Mouse (Mus musculus) gastrocnemius, adult 2 months (tissue): ENCODE measurements around the gene Dok4. TPM values are rescaled to one million over a fixed set of nuclear protein-coding genes. Genes with fewer than 3 reads are reported as not detected.
A peak's percentile ranks its signal among the peaks of the same experiment; 100 is the strongest.
"Not testable (repeated sequence)": the region's sequence is repeated elsewhere in the genome, so short reads cannot be mapped to it uniquely, and the experiment has no call there.

Experiments
- DNase-seq: peaks from one replicate; pipeline ENCODE4 v3.0.0; 2022
- H3K27ac ChIP-seq: fragments of 200-600 bp; 2 replicates; pipeline ENCODE4 v1.8.1; 2022; ENCODE audit warnings: mild to moderate bottlenecking
- H3K4me3 ChIP-seq: fragments of 200-600 bp; 2 replicates; pipeline ENCODE4 v1.8.1; 2022; ENCODE audit warnings: mild to moderate bottlenecking, moderate library complexity
- CTCF ChIP-seq: fragments of 200-600 bp; IDR thresholded peaks from 2 replicates; pipeline ENCODE4 v1.8.1; 2022; ENCODE audit warnings: antibody characterized with exemption, mild to moderate bottlenecking, moderate library complexity
- intact Hi-C: fragments of 180-260 bp; cut with DNase I; formaldehyde crosslinking; loops from one replicate; pipeline ENCODE4 v1.15.1; 2025
- total RNA-seq, 2 experiments: library from RNA; stranded (reverse); gene quantifications; 2 replicates each; pipeline ENCODE4 v1.2.3; 2021

Gene Dok4
- total RNA-seq, 2 experiments from 2014 or later: 2.7 to 6.1 TPM

DNA sequence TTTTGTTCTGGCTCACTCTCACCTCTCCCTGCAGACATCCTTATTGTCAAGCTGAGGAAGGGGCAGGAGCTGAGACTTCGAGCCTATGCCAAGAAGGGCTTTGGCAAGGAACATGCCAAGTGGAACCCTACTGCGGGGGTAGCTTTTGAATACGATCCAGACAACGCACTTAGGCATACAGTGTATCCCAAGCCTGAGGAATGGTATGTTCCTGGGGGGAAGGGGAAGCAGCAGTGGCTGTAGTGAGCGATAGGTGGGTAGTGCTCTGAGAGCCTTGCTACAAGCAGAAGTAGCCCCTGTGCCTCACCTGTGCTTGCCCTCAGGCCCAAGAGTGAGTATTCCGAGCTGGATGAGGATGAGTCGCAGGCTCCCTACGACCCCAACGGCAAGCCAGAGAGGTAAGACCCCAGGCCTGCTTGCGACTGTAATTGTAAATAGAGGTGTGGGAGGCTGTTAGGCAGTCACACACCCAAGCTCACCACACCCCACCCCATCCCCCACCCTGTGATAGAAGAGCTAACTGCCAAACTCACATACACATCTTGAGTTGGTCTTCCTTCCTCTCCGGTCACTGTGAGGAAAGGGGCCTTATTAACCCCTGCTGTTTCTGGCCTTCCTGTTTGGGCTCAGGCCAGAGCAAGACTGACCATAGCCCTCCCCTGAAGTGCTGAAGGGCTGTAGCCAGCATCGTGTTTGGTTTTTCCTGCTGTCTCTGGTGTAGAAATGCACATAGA is 13.5 kb downstream of the Dok4 start:
- intact Hi-C loops: no loop called here
- H3K4me3 ChIP-seq: no peak overlapping the region
- H3K27ac ChIP-seq: peak overlapping the region; percentile 16; the same call in 1 of the 2 replicates
- no peak for TF ChIP-seq CTCF
- DNase-seq: no peak

DNA sequence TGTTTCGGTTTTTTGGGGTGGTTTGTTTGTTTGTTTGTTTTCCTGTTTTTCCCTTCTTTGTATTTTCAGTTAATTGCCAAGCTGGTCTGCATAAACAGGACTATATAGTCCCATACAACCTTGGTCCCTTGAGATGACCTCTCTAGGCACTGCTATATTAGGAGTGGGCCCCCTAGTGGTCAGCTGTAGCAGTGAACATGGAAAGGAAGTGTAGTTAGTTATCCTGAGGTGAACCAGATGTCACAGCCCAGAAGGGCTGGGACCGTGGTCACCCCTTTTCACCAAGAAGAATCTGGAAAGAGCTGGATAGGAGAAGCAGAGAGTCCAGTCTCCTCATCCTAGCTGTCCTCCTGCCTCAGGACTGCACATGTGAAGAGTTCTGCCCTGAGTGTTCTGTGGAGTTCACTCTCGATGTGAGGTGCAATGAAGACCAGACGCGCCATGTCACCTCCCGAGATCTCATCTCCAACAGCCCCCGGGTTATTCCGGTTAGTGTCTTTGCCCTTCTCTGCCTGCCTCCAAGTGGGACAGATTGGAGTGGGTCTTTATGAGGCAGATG is 14.7 kb downstream of the Dok4 start:
- Histone ChIP-seq H3K4me3 (no peak overlapping the region), H3K27ac (no peak overlapping the region)
- intact Hi-C loops: no loop called here
- peak; percentile 75 for DNase-seq
- TF ChIP-seq CTCF: peak; percentile 91; the same call in 1 of the 2 replicates

DNA sequence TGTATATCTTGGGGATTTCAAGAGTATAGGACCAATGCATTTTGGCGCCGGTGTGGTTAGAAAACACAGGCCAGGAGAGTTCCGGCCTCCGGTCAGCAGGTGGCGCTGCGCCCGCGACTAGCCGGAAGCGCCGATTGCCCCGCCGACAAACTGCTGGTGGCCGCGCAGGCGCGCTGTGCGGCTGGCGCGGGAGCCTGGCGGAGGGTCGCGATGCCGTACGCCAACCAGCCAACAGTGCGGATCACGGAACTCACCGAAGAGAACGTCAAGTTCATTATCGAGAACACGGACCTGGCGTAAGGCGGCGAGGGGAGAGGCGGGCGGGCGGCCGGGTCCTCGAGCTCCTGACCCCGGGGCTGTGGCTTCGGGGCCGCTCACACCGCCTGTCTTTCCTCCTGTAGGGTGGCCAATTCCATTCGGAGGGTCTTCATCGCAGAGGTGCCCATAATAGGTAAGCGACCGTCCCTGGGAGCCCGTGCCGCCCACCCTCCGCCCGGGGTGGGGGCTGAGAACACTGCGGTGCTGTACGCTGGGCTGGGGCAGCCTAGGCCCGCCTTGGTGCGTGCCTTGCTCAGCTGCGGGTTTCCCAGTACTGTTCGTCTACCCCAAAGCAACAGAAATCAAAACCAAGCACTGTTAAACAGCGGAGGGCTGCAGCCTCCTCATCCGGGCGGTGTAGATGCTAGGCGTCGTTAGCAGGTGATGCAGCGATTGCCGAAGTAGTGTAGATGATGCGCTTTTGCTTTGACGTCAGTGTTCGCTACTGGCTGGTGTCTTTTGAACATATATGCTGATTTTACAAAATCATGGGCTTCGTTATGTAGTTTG is 18.6 kb downstream of the Dok4 start, which contains the start of gene Polr2c:
Gene Polr2c (plus strand): TSS at position 105 of the 828 bp plus-strand sequence.
- TF ChIP-seq CTCF: no peak; the same call in 1 of the 2 replicates
- Histone ChIP-seq H3K27ac (peak within 1 kb of the TSS; percentile 93), H3K4me3 (peak within 1 kb of the TSS; percentile 100)
- intact Hi-C loops: no loop called here
- DNase-seq: peak; percentile 93

DNA sequence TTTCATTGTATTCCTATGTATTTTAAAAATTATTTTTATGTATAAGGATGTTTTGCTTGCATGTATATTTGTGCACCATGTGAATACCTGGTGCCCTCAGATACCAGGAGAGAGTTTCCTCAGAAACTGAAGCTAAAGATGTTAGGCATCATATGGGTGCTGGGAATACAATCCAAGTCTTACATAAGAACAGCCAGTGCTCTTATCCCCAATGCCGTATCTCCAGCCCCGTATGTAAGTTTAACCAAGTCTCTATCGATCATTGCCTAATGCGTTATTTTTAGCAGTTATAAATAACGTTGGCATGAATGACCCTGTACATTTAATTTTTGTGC is 19.2 kb downstream of the Dok4 start:
- TF ChIP-seq CTCF: no peak
- intact Hi-C loops: no loop called here
- peak overlapping the region; percentile 93 for H3K27ac ChIP-seq
- DNase-seq: no peak
- peak overlapping the region; percentile 100 for H3K4me3 ChIP-seq

DNA sequence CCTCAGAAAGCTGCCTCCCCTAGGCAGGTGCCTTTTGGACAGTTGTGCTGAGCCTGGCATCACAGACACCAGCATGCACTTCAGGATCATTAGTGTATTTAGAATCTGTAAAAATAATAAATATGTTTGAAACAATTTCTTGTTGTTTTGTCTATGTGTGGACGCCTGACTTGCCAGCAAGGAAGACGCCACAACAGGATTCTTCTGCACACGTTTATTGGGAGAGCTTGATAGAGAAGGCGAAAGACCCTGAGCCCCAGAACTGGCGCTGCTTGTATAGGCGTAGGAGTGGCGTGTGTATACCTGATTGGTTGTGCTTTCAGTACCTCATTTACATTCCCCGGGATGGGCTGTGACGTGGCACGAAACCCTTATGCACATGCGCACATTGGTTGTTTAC is 21.4 kb downstream of the Dok4 start:
- intact Hi-C loops, H3K4me3 ChIP-seq, DNase-seq, H3K27ac ChIP-seq: not testable (repeated sequence)

DNA sequence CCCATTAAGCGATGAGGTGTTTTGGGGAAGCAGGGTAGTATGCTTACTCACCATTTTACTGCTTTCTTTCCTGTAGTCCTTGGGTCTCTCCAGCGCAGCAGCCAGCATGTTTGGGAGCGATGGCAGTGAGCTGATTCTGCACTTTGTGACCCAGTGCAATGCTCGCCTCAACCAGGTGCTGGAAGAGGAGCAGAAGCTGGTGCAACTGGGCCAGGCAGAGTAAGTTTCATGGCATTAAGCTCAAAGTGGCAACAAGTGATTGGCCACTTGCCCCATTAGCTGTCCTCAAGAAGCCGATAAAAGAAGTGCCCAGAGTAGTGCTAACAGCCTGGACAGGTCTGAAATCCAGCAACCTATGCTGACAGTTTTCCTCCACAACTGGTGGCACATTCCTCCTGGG is 26.1 kb downstream of the Dok4 start:
- no peak overlapping the region for H3K4me3 ChIP-seq
- TF ChIP-seq CTCF: no peak
- DNase-seq: peak; percentile 58
- intact Hi-C loops: no loop called here
- peak overlapping the region; percentile 32 for H3K27ac ChIP-seq

DNA sequence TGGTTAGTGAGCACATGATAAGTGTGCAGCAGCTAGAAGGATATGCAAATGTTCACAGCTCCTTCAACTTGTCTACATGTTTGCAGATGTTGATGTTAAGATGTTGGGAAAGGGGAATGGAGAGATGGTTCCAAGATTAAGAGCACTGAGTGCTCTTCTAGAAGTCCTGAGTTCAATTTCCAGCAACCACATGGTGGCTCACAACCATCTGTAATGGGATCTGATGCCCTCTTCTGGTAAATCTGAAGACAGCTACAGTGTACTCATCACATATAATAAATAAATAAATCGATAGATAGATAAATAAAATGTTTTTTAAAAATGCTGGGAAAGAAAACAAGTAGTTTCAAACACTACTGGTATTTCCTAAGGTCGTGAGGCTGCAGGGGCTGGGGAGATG is 34.9 kb downstream of the Dok4 start:
- intact Hi-C loops: no loop called here
- peak; percentile 23; the same call in 1 of the 2 replicates for TF ChIP-seq CTCF
- Histone ChIP-seq H3K4me3 (no peak overlapping the region), H3K27ac (no peak overlapping the region)
- DNase-seq: no peak

DNA sequence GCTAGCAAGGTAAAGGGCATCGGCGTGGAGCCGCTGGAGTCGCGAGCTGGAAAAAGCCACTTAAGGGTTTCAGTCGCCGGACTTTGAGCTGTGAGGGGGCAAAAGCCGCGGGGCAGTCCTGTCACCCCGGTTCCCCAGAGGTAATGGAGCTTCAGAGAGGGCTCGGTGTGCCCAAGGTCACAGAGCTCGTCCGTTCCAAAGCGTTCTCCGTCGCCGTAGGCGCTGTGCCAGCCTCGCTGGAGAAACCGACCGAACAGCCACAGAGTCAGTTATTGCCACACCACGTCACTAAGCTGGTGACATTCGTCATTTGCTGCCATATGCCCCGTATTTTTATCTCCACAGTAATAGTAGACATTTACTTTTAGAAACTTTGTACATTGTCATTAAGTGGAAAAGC is 37.5 kb downstream of the Dok4 start:
- peak; percentile 94 for DNase-seq
- Histone ChIP-seq H3K4me3 (peak overlapping the region; percentile 80), H3K27ac (peak overlapping the region; percentile 100)
- TF ChIP-seq CTCF: no peak
- intact Hi-C loops: no loop called here

DNA sequence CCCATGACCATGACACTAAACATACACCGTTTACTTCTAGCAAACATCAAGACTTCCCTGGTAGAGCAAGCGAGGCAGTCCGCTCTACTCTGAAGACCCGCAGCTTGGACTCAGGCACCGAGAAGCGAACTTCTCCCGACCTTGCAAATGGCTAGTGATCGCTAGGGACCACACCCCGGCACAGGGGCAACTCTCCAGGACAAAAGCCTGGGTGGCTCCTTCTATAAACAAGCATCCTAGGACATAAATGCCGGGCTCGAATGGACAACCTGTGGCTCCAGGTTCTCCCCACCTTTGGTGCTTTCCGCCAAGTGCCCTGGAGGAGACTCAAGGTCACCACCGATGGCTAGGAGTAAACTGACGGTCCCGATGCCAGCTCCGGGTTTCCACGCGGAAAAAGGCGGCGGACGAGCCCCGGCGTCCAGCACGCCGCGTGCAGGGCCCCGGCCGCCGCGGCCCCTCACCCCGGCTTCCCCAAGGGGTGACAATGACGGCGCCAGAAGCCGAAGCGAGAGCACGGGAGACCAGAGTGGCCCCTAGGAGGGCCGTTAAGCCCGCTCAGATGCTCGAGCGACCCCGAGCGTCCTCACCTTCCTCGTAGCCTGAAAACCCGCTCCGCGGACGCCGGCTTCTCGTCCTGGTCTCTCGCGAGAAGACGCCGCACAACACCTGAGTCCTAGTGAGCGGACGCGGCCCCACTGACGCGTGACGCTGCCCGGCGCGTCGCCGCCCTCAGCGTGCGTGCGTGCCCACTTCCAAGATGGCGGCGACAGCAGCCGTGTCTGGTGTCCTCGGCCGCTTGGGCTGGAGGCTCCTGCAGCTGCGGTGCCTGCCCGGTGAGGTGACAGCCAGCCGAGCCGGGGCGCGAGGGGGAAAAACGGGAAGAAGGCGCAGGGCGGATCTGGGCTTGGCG is 38.2 kb downstream of the Dok4 start, which contains the start of the genes Coq9 and Ciapin1:
Gene Coq9 (plus strand): TSS at position 660 of the 913 bp plus-strand sequence.
Gene Ciapin1 (minus strand): TSS at position 697 of the 913 bp plus-strand sequence.
- intact Hi-C loops: no loop called here
- TF ChIP-seq CTCF: no peak
- peak within 1 kb of the TSS; percentile 100 for H3K27ac ChIP-seq
- H3K4me3 ChIP-seq: peak within 1 kb of the TSS; percentile 80
- peak; percentile 97 for DNase-seq

DNA sequence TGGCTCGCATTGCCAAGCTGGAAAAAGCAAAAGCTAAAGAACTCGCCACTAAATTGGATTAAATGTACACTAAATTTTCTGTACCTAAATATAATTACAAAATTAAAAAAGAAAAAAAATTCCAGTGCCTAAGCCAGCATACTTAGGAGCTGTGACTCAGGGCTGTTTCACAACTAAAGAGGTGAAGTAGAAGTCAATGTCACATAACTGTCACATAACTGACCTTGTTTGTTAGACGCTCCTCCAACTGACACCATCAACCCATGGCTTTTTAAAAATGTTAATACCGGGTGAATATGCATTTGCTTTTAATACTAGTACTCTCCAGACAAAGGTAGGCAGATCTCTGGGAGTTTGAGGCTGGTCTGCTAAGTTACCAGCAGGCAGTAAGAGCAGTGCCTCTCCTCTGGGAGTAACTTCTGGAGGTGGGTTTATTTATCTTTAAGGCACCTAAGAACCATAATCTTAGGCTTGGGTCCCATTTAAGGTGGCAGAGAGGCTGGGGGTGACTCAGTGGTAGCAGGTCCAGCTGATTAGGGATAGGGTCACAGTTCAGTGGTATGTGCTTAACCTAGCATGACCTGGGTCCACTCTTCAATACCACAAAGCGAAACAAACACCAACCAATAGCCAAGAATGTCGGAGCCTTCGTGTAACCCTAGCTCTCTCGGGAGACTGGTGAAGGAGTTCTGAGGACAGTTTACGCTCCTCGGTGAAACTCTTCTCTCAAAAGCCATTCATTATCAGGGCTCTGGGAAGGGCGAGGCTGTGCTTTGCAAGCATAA is 39.5 kb downstream of the Dok4 start:
- DNase-seq: no peak
- intact Hi-C loops: no loop called here
- peak overlapping the region; percentile 80 for H3K4me3 ChIP-seq
- TF ChIP-seq CTCF: no peak
- H3K27ac ChIP-seq: peak overlapping the region; percentile 100

DNA sequence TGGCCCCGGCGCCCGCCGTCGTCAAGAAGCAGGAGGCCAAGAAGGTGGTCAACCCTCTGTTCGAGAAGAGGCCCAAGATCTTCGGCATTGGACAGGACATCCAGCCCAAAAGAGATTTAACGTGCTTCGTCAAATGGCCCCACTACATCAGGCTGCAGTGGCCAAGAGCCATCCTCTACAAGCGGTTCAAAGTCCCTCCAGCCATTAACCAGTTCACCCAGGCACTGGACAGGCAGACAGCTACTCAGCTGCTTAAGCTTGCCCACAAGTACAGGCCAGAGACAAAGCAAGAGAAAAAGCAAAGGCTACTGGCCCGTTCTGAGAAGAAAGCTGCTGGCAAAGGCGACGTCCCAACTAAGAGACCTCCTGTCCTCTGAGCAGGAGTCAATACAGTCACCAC is 40.4 kb downstream of the Dok4 start:
- peak overlapping the region; percentile 100; the same call in 1 of the 2 replicates for H3K27ac ChIP-seq
- DNase-seq, H3K4me3 ChIP-seq, intact Hi-C loops: not testable (repeated sequence)

DNA sequence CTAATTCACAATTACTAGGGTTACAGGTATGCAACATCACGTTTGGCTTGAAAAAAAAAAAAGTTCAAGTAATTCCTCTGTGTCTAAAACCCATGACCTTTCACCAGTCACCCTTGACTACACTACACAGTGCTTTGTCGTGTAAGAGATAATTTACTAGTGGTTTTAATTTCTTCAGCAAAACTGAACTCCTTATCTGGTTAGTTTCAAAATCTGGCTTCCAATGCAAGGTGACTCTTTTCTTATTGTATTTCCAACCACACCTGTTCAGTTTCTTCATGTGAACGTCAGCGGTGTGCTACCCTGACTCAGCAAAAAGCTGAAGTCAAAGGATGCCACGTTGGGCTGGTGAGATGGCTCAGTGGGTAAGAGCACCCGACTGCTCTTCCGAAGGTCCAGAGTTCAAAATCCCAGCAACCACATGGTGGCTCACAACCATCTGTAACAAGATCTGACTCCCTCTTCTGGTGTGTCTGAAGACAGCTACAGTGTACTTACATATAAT is 42.2 kb downstream of the Dok4 start:
- H3K4me3 ChIP-seq, DNase-seq, H3K27ac ChIP-seq, intact Hi-C loops: not testable (repeated sequence)
